15 mouse cellular contexts compared by ENCODE assay signal in genomic region chr2:153066991-153067390, GRCm38 (mm10). TPM values are rescaled to one million over a fixed set of nuclear protein-coding genes. Genes with fewer than 3 reads are reported as not detected.
DNase-seq lines count a peak whose midpoint lies in the region; ATAC-seq and TF ChIP-seq lines count a peak whose summit lies in the region.
"Had no signal": no experiment of that assay in that cellular context is flagged by ENCODE, and none has a peak within 500 bp of the region (broad histone marks: within the 10 kb centered on the region; RNA-seq: fewer than 3 reads in every experiment).

No protein-coding gene starts in this region.

- WGBS in heart, adult 2 months: 36% methylated on average over 6 of the region's 6 CpGs
- 38% methylated on average over 6 of the region's 6 CpGs for WGBS in kidney, embryonic 14.5 days
- WGBS in lung, adult 2 months: 36% methylated on average over 6 of the region's 6 CpGs
- WGBS in limb, embryonic 10.5 days: 43% methylated on average over 6 of the region's 6 CpGs

- no peaks in the 10 kb centered on the region for H3K36me3 ChIP-seq in heart, adult 2 months (ENCODE audit: control insufficient read depth, insufficient read depth, low read length)
- H3K36me3 ChIP-seq in kidney, embryonic 14.5 days (ENCODE audit: control insufficient read depth, insufficient read depth, low read length): no peaks in the 10 kb centered on the region
- 0 out of 2 replicates have a peak, but pooled peaks cover 2% of the 10 kb centered on the region for H3K36me3 ChIP-seq in limb, embryonic 10.5 days
- H3K36me3 ChIP-seq: embryonic facial prominence, embryonic 12.5 days; midbrain, embryonic 12.5 days had no signal

- no peak for TF ChIP-seq CTCF in heart, adult 2 months (IDR thresholded peaks at IDR 0.05)
- TF ChIP-seq CTCF in lung, adult 2 months (IDR thresholded peaks at IDR 0.05; ENCODE audit: insufficient read depth, low read length): no peak

- peak overlapping the region; percentile 15; the same call in 1 of the 2 replicates for H3K4me2 ChIP-seq in kidney, embryonic 14.5 days (replicated peaks; ENCODE audit: low read depth, low read length)
- H3K4me2 ChIP-seq: embryonic facial prominence, embryonic 12.5 days; midbrain, embryonic 12.5 days had no signal

- H3K9me3 ChIP-seq in kidney, embryonic 14.5 days (ENCODE audit: control insufficient read depth, low read length): no peaks in the 10 kb centered on the region
- no peaks in the 10 kb centered on the region for H3K9me3 ChIP-seq in limb, embryonic 10.5 days (replicated peaks)
- H3K9me3 ChIP-seq: embryonic facial prominence, embryonic 12.5 days; midbrain, embryonic 12.5 days had no signal

- DNase-seq in heart, adult 2 months: no peak
- DNase-seq in heart, postnatal 25 days (ENCODE audit: low spot score): no peak
- no peak for DNase-seq in kidney, postnatal 4 days
- DNase-seq in lung, adult 2 months: no peak
- DNase-seq in lung, postnatal 10 days: no peak
- DNase-seq in limb, embryonic 10.5 days (ENCODE audit: low spot score): no peak
- no peak for DNase-seq in adrenal gland, adult (ENCODE audit: inconsistent age in 2 of 2, low spot score in 1 of 2)
- DNase-seq: adrenal gland, adult 2 months; cerebellum, postnatal 10 days; right cerebral cortex, postnatal 4 days had no signal

- H3K4me3 ChIP-seq in heart, adult 2 months: peak overlapping the region; percentile 66
- peak overlapping the region; percentile 11; the same call in 1 of the 2 replicates for H3K4me3 ChIP-seq in kidney, embryonic 14.5 days (ENCODE audit: low read length)
- H3K4me3 ChIP-seq in lung, adult 2 months (replicated peaks; ENCODE audit: extremely low read depth, low read depth, low read length): peak overlapping the region; percentile 36
- 0 out of 2 replicates have a peak overlapping the region, but pooled peaks have one; percentile 4 for H3K4me3 ChIP-seq in limb, embryonic 10.5 days
- H3K4me3 ChIP-seq: embryonic facial prominence, embryonic 12.5 days; midbrain, embryonic 12.5 days had no signal

- H3K4me1 ChIP-seq in heart, adult 2 months (ENCODE audit: control insufficient read depth, insufficient read depth, low read length): peaks cover 13% of the 10 kb centered on the region
- no peaks in the 10 kb centered on the region for H3K4me1 ChIP-seq in kidney, embryonic 14.5 days (ENCODE audit: control insufficient read depth, insufficient read depth, low read length)
- H3K4me1 ChIP-seq in lung, adult 2 months (ENCODE audit: control insufficient read depth, insufficient read depth, low read length): peaks cover 9% of the 10 kb centered on the region
- H3K4me1 ChIP-seq in limb, embryonic 10.5 days: peaks cover 15% of the 10 kb centered on the region

- intact Hi-C loops in heart, adult 2 months (cut with DNase I): no loop called here
- intact Hi-C loops in heart, postnatal 25 days (cut with DNase I): no loop called here

- no peak for TF ChIP-seq EP300 in heart, adult 2 months (IDR thresholded peaks at IDR 0.05; ENCODE audit: insufficient read depth, low read depth, low read length)

- peaks cover 7% of the 10 kb centered on the region for H3K27me3 ChIP-seq in heart, adult 2 months (ENCODE audit: control insufficient read depth, insufficient read depth, low read length)
- H3K27me3 ChIP-seq in kidney, embryonic 14.5 days (ENCODE audit: control insufficient read depth, insufficient read depth, low read length): peaks cover 42% of the 10 kb centered on the region
- H3K27me3 ChIP-seq in limb, embryonic 10.5 days (ENCODE audit: low read depth, poor library complexity, severe bottlenecking): peaks cover 57% of the 10 kb centered on the region

- peak; percentile 28; the same call in 1 of the 2 replicates for TF ChIP-seq POLR2A in heart, adult 2 months (IDR thresholded peaks at IDR 0.05; ENCODE audit: insufficient read depth, low read depth, low read length)
- TF ChIP-seq POLR2A in lung, adult 2 months (IDR thresholded peaks at IDR 0.05; ENCODE audit: borderline replicate concordance, extremely low read depth, low read depth, low read length): no peak

- ATAC-seq in kidney, embryonic 14.5 days (ENCODE audit: low FRiP score, low TSS enrichment): no peak
- ATAC-seq: inflammation-experienced regulatory T-cells, adult 6 months had no signal

- peaks cover 2% of the 10 kb centered on the region; the same call in 1 of the 2 replicates for H3K79me2 ChIP-seq in heart, adult 2 months (replicated peaks; ENCODE audit: control insufficient read depth, insufficient read depth, low read length)

- peak overlapping the region; percentile 65; the same call in 1 of the 2 replicates for H3K9ac ChIP-seq in heart, adult 2 months (ENCODE audit: low read depth, low read length)
- H3K9ac ChIP-seq in kidney, embryonic 14.5 days (ENCODE audit: low read depth, low read length): no peak overlapping the region
- H3K9ac ChIP-seq: embryonic facial prominence, embryonic 12.5 days; midbrain, embryonic 12.5 days had no signal

- peak overlapping the region; percentile 96 for H3K27ac ChIP-seq in heart, adult 2 months
- no peak overlapping the region for H3K27ac ChIP-seq in kidney, embryonic 14.5 days (ENCODE audit: low read depth, low read length)
- no peak overlapping the region for H3K27ac ChIP-seq in limb, embryonic 10.5 days
- H3K27ac ChIP-seq: midbrain, embryonic 12.5 days had no signal

RNA-seq across cellular contexts. Expression of gene Ccm2l, which starts 1.2 kb away (rescaled TPM):
- total RNA-seq in heart, adult 2 months (2021): 10 to 100 TPM; 13.3 to 15.9 TPM
- 43.4 and 44.3 TPM in 2 replicates for polyA plus RNA-seq in heart, adult 2 months (2012; rRNA removed)
- total RNA-seq in heart, postnatal 25 days (2021): 10 to 100 TPM; 15.8 to 16.7 TPM
- 4.2 and 4.4 TPM in 2 replicates for polyA plus RNA-seq in kidney, embryonic 14.5 days (2014; fragmentation: Nextera tagmentation; extraction: Ambion mirVana)
- 164 and 177 TPM in 2 replicates for polyA plus RNA-seq in lung, adult 2 months (2012; rRNA removed)
- polyA plus RNA-seq in limb, embryonic 10.5 days (2016; fragmentation: Nextera tagmentation; extraction: Ambion mirVana): 1.5 and 1.7 TPM in 2 replicates
- polyA plus RNA-seq: inflammation-experienced regulatory T-cells, adult 6 months had no signal

RNA-seq across cellular contexts. Expression of gene Xkr7, which starts 35.3 kb away (rescaled TPM):
- total RNA-seq in heart, adult 2 months (2021): not detected
- polyA plus RNA-seq in heart, adult 2 months (2012; rRNA removed): 0.08 TPM in 1 of 2 replicates, not detected in the other
- not detected for total RNA-seq in heart, postnatal 25 days (2021)
- not detected in 2 replicates for polyA plus RNA-seq in kidney, embryonic 14.5 days (2014; fragmentation: Nextera tagmentation; extraction: Ambion mirVana)
- 0.03 TPM in 1 of 2 replicates, not detected in the other for polyA plus RNA-seq in lung, adult 2 months (2012; rRNA removed)
- polyA plus RNA-seq in limb, embryonic 10.5 days (2016; fragmentation: Nextera tagmentation; extraction: Ambion mirVana): not detected in 2 replicates
- polyA plus RNA-seq: inflammation-experienced regulatory T-cells, adult 6 months; liver, embryonic 16.5 days had no signal

RNA-seq across cellular contexts. Expression of gene Hck, which starts 41.3 kb away (rescaled TPM):
- 1 to 10 TPM; 1.5 TPM for total RNA-seq in heart, adult 2 months (2021)
- polyA plus RNA-seq in heart, adult 2 months (2012; rRNA removed): 1.9 and 2.9 TPM in 2 replicates
- total RNA-seq in heart, postnatal 25 days (2021): 1 to 10 TPM; 1.1 to 1.4 TPM
- polyA plus RNA-seq in kidney, embryonic 14.5 days (2014; fragmentation: Nextera tagmentation; extraction: Ambion mirVana): 3.9 and 4.8 TPM in 2 replicates
- polyA plus RNA-seq in lung, adult 2 months (2012; rRNA removed): 45.0 and 52.8 TPM in 2 replicates
- polyA plus RNA-seq in limb, embryonic 10.5 days (2016; fragmentation: Nextera tagmentation; extraction: Ambion mirVana): 0.88 and 1.1 TPM in 2 replicates

RNA-seq across cellular contexts. Expression of gene Pdrg1, which starts 51.8 kb away (rescaled TPM):
- 100 to 1,000 TPM; 117 to 127 TPM for total RNA-seq in heart, adult 2 months (2021)
- 125 and 186 TPM in 2 replicates for polyA plus RNA-seq in heart, adult 2 months (2012; rRNA removed)
- 100 to 1,000 TPM; 110 to 116 TPM for total RNA-seq in heart, postnatal 25 days (2021)
- 58.2 and 79.8 TPM in 2 replicates for polyA plus RNA-seq in kidney, embryonic 14.5 days (2014; fragmentation: Nextera tagmentation; extraction: Ambion mirVana)
- 39.9 and 61.9 TPM in 2 replicates for polyA plus RNA-seq in lung, adult 2 months (2012; rRNA removed)
- 82.6 and 92.5 TPM in 2 replicates for polyA plus RNA-seq in limb, embryonic 10.5 days (2016; fragmentation: Nextera tagmentation; extraction: Ambion mirVana)

Comparison
In these comparisons a context has a peak if more than half of its experiments do, and no peak if none do; other contexts are left out.
1. H3K4me3 ChIP-seq: peak in every context shown above with its lines; median percentile 66 in heart, adult 2 months; 36 in lung, adult 2 months; 11 in kidney, embryonic 14.5 days; 4 in limb, embryonic 10.5 days.